In genomic region chr5:136540055-136540838, GRCm38 (mm10) we compare ENCODE assay signal across 14 mouse cellular contexts. TPM values are rescaled to one million over a fixed set of nuclear protein-coding genes. Genes with fewer than 3 reads are reported as not detected.
DNase-seq lines count a peak whose midpoint lies in the region; ATAC-seq lines count a peak whose summit lies in the region.
"Had no signal": no experiment of that assay in that cellular context is flagged by ENCODE, and none has a peak within 500 bp of the region (broad histone marks: within the 10 kb centered on the region; RNA-seq: fewer than 3 reads in every experiment).

No protein-coding gene starts in this region.

- intact Hi-C loops in heart, postnatal 36 days (cut with DNase I), result no loop called here

- H3K9me3 ChIP-seq in heart, embryonic 13.5 days, result no peaks in the 10 kb centered on the region
- H3K9me3 ChIP-seq in midbrain, embryonic 11.5 days (ENCODE audit: control insufficient read depth, low read length), result no peaks in the 10 kb centered on the region
- H3K9me3 ChIP-seq in midbrain, embryonic 16.5 days (replicated peaks; ENCODE audit: control insufficient read depth, low read length, poor library complexity, severe bottlenecking), result no peaks in the 10 kb centered on the region
- H3K9me3 ChIP-seq in heart, embryonic 16.5 days (replicated peaks; ENCODE audit: control insufficient read depth, low read length), result no peaks in the 10 kb centered on the region
- H3K9me3 ChIP-seq: G1E; limb, embryonic 10.5 days; midbrain, embryonic 10.5 days had no signal

- H3K4me1 ChIP-seq in heart, embryonic 13.5 days, result peaks cover 78% of the 10 kb centered on the region
- H3K4me1 ChIP-seq in midbrain, embryonic 11.5 days (ENCODE audit: control insufficient read depth, insufficient read depth, low read length), result no peaks in the 10 kb centered on the region; the same call in 1 of the 2 replicates
- no peaks in the 10 kb centered on the region; the same call in 1 of the 2 replicates for H3K4me1 ChIP-seq in midbrain, embryonic 16.5 days (ENCODE audit: control insufficient read depth, insufficient read depth, low read length)
- H3K4me1 ChIP-seq in heart, embryonic 16.5 days (ENCODE audit: control insufficient read depth, insufficient read depth, low read length), result peaks cover 52% of the 10 kb centered on the region

- H3K27me3 ChIP-seq in heart, embryonic 13.5 days (replicated peaks), result no peaks in the 10 kb centered on the region
- no peaks in the 10 kb centered on the region for H3K27me3 ChIP-seq in midbrain, embryonic 11.5 days (ENCODE audit: control insufficient read depth, insufficient read depth, low read length)
- H3K27me3 ChIP-seq in midbrain, embryonic 16.5 days (ENCODE audit: control insufficient read depth, insufficient read depth, low read depth, low read length), result no peaks in the 10 kb centered on the region
- no peaks in the 10 kb centered on the region for H3K27me3 ChIP-seq in heart, embryonic 16.5 days (ENCODE audit: control insufficient read depth, insufficient read depth, low read length)

- ATAC-seq in heart, embryonic 13.5 days (ENCODE audit: extremely low read depth, insufficient number of reproducible peaks, low FRiP score, low TSS enrichment), result no peak
- no peak for ATAC-seq in midbrain, embryonic 11.5 days (ENCODE audit: low FRiP score)
- ATAC-seq in midbrain, embryonic 16.5 days, result no peak
- peak; percentile 14; the same call in 1 of the 2 replicates for ATAC-seq in heart, embryonic 16.5 days (replicated peaks; ENCODE audit: extremely low read depth, insufficient read depth, low FRiP score)
- ATAC-seq in megakaryocyte progenitor cell, adult 5-6 weeks (replicated peaks; ENCODE audit: poor library complexity), result peak; percentile 53

- 37% methylated on average over 5 of the region's 5 CpGs for WGBS in heart, embryonic 13.5 days
- WGBS in midbrain, embryonic 11.5 days, result 95% methylated on average over 5 of the region's 5 CpGs
- 96% methylated on average over 5 of the region's 5 CpGs for WGBS in midbrain, embryonic 16.5 days
- 40% methylated on average over 5 of the region's 5 CpGs for WGBS in heart, embryonic 16.5 days

- H3K4me2 ChIP-seq in heart, embryonic 13.5 days, result peak overlapping the region; percentile 3; the same call in 1 of the 2 replicates
- no peak overlapping the region for H3K4me2 ChIP-seq in midbrain, embryonic 11.5 days
- H3K4me2 ChIP-seq in midbrain, embryonic 16.5 days (ENCODE audit: low read length), result no peak overlapping the region
- no peak overlapping the region for H3K4me2 ChIP-seq in heart, embryonic 16.5 days (ENCODE audit: low read depth, low read length)

- peak overlapping the region; percentile 75 for H3K27ac ChIP-seq in heart, embryonic 13.5 days (replicated peaks)
- no peak overlapping the region for H3K27ac ChIP-seq in midbrain, embryonic 11.5 days (ENCODE audit: low read depth, low read length)
- H3K27ac ChIP-seq in midbrain, embryonic 16.5 days (ENCODE audit: low read length), result no peak overlapping the region
- H3K27ac ChIP-seq in heart, embryonic 16.5 days (ENCODE audit: low read length), result peak overlapping the region; percentile 80
- H3K27ac ChIP-seq: limb, embryonic 10.5 days; midbrain, embryonic 10.5 days had no signal

- H3K4me3 ChIP-seq in heart, embryonic 13.5 days, result no peak overlapping the region
- no peak overlapping the region for H3K4me3 ChIP-seq in midbrain, embryonic 11.5 days (ENCODE audit: low read depth, low read length)
- no peak overlapping the region for H3K4me3 ChIP-seq in midbrain, embryonic 16.5 days (ENCODE audit: low read depth, low read length)
- H3K4me3 ChIP-seq in heart, embryonic 16.5 days (ENCODE audit: low read length), result no peak overlapping the region
- H3K4me3 ChIP-seq: limb, embryonic 10.5 days; midbrain, embryonic 10.5 days; myocyte had no signal

- no peaks in the 10 kb centered on the region for H3K36me3 ChIP-seq in heart, embryonic 13.5 days
- no peaks in the 10 kb centered on the region for H3K36me3 ChIP-seq in midbrain, embryonic 11.5 days (ENCODE audit: control insufficient read depth, insufficient read depth, low read length)
- H3K36me3 ChIP-seq in midbrain, embryonic 16.5 days (ENCODE audit: control insufficient read depth, insufficient read depth, low read length), result no peaks in the 10 kb centered on the region
- no peaks in the 10 kb centered on the region for H3K36me3 ChIP-seq in heart, embryonic 16.5 days (ENCODE audit: control insufficient read depth, insufficient read depth)
- H3K36me3 ChIP-seq: G1E; limb, embryonic 10.5 days; midbrain, embryonic 10.5 days had no signal

- peak overlapping the region; percentile 55 for H3K9ac ChIP-seq in heart, embryonic 13.5 days
- no peak overlapping the region for H3K9ac ChIP-seq in midbrain, embryonic 11.5 days (ENCODE audit: low read length)
- no peak overlapping the region for H3K9ac ChIP-seq in midbrain, embryonic 16.5 days (ENCODE audit: low read depth, low read length)
- H3K9ac ChIP-seq in heart, embryonic 16.5 days (ENCODE audit: low read length), result no peak overlapping the region

- DNase-seq in heart, postnatal 36 days, result no peak
- peak; percentile 31 for DNase-seq in midbrain, embryonic 11.5 days (ENCODE audit: low spot score, missing footprints)
- no peak for DNase-seq in retina, embryonic 14.5 days (ENCODE audit: low spot score)
- DNase-seq in embryo, embryonic 10 days (ENCODE audit: low spot score), result no peak
- DNase-seq: adrenal gland, adult 8-10 months; thymus, adult 18-20 months had no signal

RNA-seq across cellular contexts. Expression of gene Cux1, which starts 27.0 kb away (rescaled TPM):
- polyA plus RNA-seq in heart, embryonic 13.5 days (2015; fragmentation: Nextera tagmentation; extraction: Ambion mirVana), result 68.9 and 70.8 TPM in 2 replicates
- total RNA-seq in heart, postnatal 36 days (2021), result 10 to 100 TPM; 93.1 to 99.6 TPM
- 117 and 130 TPM in 2 replicates for polyA plus RNA-seq in midbrain, embryonic 11.5 days (2014; fragmentation: Nextera tagmentation; extraction: Ambion mirVana)
- 109 and 117 TPM in 2 replicates for polyA plus RNA-seq in midbrain, embryonic 16.5 days (2015; fragmentation: Nextera tagmentation; extraction: Ambion mirVana)
- polyA plus RNA-seq in heart, embryonic 16.5 days (2015; fragmentation: Nextera tagmentation; extraction: Ambion mirVana), result 87.6 and 89.0 TPM in 2 replicates
- 110 and 118 TPM in 2 replicates for total RNA-seq in megakaryocyte progenitor cell, adult 5-6 weeks (2015)
- 104 and 116 TPM in 2 replicates for total RNA-seq in megakaryocyte progenitor cell, adult 5-6 weeks (2017)

Comparison
In these comparisons a context has a peak if more than half of its experiments do, and no peak if none do; other contexts are left out.
1. ATAC-seq: peak in heart, embryonic 16.5 days (single experiment) and megakaryocyte progenitor cell, adult 5-6 weeks (single experiment); none in heart, embryonic 13.5 days (single experiment), midbrain, embryonic 11.5 days (single experiment) and midbrain, embryonic 16.5 days (single experiment).
2. H3K27ac ChIP-seq: peak in heart, embryonic 13.5 days (single experiment) and heart, embryonic 16.5 days (single experiment); none in midbrain, embryonic 11.5 days (single experiment) and midbrain, embryonic 16.5 days (single experiment).